Mouse (Mus musculus) liver, embryonic 18 days (tissue): Measurements from ENCODE around the gene Ilkap. TPM values are rescaled to one million over a fixed set of nuclear protein-coding genes. Genes with fewer than 3 reads are reported as not detected.

Experiments used
- polyA plus RNA-seq: library from polyadenylated mRNA; depleted of rRNA; stranded (reverse); fragments of >200 nt; gene quantifications from 2 replicates; pipeline ENCODE4 v1.2.3, GENCODE M21; 2012; rRNA removed

Gene Ilkap
- 40.4 and 45.2 TPM in 2 replicates for polyA plus RNA-seq

DNA sequence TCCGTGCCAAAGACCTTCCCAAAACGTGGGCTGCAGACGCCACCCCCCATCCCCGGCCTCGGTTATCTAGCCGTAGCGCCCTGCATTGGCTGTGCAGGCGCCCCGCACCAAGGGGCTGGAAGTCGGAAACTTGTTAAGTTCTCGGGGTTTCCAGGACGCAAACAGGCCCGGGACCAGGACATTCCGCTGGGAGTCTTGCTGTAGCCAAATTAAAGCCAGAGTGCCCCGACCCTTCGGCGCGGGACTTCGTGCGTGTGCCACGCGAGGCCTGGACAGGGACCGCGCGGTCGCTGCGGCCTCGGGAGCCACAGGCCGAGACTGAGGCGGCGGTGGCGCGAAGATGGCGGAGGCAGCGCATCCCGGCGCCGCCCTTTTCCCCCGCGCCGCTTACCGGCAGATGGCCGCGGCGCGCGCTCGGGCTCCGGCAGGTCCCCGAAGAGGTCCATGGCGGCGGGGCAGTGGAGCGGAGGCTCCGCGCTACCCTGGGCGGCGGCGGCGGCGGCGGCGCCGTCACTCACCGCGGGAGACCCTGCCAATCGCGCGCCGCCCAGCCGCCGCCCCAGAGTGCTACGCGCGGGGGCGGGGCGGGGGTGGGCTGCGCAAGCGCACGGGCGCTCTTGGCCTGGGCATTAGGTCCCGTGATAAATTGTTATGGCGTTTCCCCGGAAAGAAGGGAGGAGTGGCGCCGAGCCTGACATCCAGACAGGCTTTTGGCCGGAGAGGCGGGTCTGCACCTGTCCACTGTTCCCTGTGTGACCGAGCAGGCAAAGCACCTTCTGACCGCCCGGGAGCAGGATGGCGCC, at the start of gene Ilkap:
Gene Ilkap, minus strand, starts transcription at position 556 of the 803 bp plus-strand sequence.

DNA sequence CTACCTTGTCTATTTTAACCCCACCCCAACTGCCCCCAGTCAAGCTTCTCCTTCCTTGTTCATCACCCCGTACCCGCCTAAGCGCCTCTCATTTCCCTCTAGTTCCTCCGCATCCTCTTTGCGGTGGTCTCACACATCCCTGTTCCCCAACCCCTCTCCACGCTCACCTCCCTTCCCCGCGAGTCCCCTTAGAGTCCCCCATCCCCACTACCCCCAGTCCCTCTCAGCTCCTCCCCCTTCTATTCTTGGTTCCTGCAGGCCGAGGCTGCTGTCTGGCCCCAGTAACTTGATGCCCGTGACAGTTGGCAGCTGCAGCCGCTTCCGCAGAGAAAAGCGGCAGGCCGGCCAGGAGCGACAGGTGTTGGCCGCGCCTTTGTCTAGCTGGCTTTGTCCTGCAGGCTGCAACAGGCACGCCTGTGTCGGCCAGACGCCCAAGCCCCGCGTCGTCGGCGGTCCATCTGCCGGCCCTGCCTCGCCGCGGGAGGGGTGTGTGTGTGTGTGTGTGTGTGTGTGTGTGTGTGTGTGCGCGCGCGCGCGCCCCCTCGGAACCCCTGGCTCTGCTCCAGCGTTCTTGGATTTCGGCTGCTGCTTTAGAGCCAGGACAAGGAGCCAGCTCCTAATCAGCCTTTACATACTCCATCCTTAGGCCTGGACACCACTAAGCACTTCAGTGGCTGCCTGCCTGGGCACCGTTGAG, 15.4 kb upstream of the Ilkap start, which contains the start of gene Hes6:
Gene Hes6, minus strand, starts transcription at position 141 of the 697 bp plus-strand sequence.

DNA sequence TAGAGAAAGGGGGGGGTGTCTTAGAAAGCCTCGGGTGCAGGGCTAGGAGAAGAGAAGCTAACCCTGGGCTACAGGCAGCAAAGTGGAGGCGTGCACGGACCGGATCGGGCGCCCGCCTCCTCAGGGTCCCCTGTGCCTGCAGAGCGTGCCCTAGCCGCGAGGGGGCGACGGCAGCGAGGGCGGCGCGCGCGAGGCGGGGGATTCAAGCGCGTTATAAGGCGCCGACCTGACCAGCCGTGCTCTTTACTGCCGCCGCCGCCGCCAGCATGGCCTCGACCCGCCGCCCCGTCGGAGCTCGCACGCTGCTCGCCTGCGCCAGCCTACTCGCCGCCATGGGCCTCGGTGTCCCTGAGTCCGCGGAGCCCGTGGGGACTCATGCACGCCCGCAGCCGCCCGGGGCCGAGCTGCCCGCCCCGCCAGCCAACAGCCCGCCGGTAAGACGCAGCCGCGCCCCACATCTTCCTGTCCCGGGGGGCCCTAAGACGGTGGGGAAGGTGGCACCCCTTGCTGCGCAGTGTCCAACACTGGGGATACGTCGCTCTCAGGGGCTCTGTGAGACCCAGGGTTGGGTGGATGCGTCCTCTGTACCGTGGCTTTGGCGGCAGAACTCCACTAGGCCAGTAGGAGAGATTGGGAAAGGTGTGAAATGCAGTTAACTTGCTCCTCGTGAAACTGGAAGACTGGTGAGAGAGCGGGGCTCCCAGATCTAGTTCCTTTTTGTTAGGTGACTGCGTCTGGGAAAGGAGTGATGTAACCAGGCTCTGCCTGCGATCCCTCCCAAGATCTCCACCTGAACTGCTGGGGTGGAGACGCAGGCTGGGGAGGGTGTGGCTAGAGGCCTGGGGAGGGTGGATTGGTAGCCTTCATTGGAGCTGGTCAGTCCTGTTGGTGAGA, 32.2 kb downstream of the Ilkap start, which contains the start of gene Erfe:
Gene Erfe, plus strand, starts transcription at position 216 of the 894 bp plus-strand sequence.

GRCm38 (mm10) chr1:91350841-91351240, 47.8 kb downstream of the Ilkap start, which contains the start of gene Klhl30:
TSS of gene Klhl30 (plus strand) at chr1:91351016.

Other genes starting within 250 kb of the Ilkap start
- gene Ramp1, start 219.0 kb downstream of the Ilkap start, polyA plus RNA-seq, result 5.0 and 5.6 TPM in 2 replicates
- gene Ube2f, start 148.5 kb downstream of the Ilkap start, polyA plus RNA-seq, result 36.0 and 37.3 TPM in 2 replicates
- 31.9 and 32.4 TPM in 2 replicates for gene Scly, start 100.5 kb downstream of the Ilkap start, polyA plus RNA-seq
- gene Espnl, start 76.7 kb downstream of the Ilkap start, polyA plus RNA-seq, result 0.01 and 0.02 TPM in 2 replicates
- gene Klhl30, start 47.8 kb downstream of the Ilkap start, polyA plus RNA-seq, result 0.01 and 0.02 TPM in 2 replicates
- gene Erfe, start 32.4 kb downstream of the Ilkap start, polyA plus RNA-seq, result 1.7 and 2.1 TPM in 2 replicates
- gene Hes6, start 15.2 kb upstream of the Ilkap start, polyA plus RNA-seq, result 31.3 and 38.8 TPM in 2 replicates
- gene Per2, start 60.5 kb upstream of the Ilkap start, polyA plus RNA-seq, result 8.2 and 9.5 TPM in 2 replicates
- gene Traf3ip1, start 95.8 kb upstream of the Ilkap start, polyA plus RNA-seq, result 3.9 and 4.0 TPM in 2 replicates
- 5.5 and 5.8 TPM in 2 replicates for gene Asb1, start 141.7 kb upstream of the Ilkap start, polyA plus RNA-seq